Mouse (Mus musculus) embryonic facial prominence, embryonic 10.5 days (tissue): ENCODE results near the gene Armt1. TPM values are rescaled to one million over a fixed set of nuclear protein-coding genes. Genes with fewer than 3 reads are reported as not detected.

Experiments used
- DNase-seq: peaks from one replicate; pipeline ENCODE4 v3.0.0-alpha.2; 2017; ENCODE audit warnings: low spot score
- H3K27ac ChIP-seq: fragments of 300-500 bp; sonication (generic); replicated peaks from 2 replicates; pipeline ENCODE4 v1.5.1; 2016; ENCODE audit warnings: mild to moderate bottlenecking
- H3K27me3 ChIP-seq: fragments of 300-500 bp; sonication (generic); replicated peaks from 2 replicates; pipeline ENCODE4 v1.6.1; 2016; ENCODE audit warnings: low read depth, mild to moderate bottlenecking; ENCODE audit not compliant: poor library complexity, severe bottlenecking
- H3K36me3 ChIP-seq: fragments of 300-500 bp; sonication (generic); replicated peaks from 2 replicates; pipeline ENCODE4 v1.6.1; 2016; ENCODE audit warnings: mild to moderate bottlenecking, moderate library complexity
- H3K4me1 ChIP-seq: fragments of 300-500 bp; sonication (generic); 2 replicates; pipeline ENCODE4 v1.6.1; 2016
- H3K4me3 ChIP-seq: fragments of 300-500 bp; sonication (generic); 2 replicates; pipeline ENCODE4 v1.5.1; 2016; ENCODE audit warnings: mild to moderate bottlenecking, moderate library complexity
- H3K9me3 ChIP-seq: fragments of 300-500 bp; sonication (generic); 2 replicates; pipeline ENCODE4 v1.6.1; 2016; ENCODE audit warnings: mild to moderate bottlenecking
- WGBS: fragments of 180-500 bp; shearing (Covaris S2); methylation state at CpG from one replicate; pipeline ENCODE4 v1.1.7; 2016; 5-methylcytosine and 5-hydroxymethylcytosine counted together
- polyA plus RNA-seq: library from polyadenylated mRNA; unstranded; fragments of >200 nt; fragmentation: Nextera tagmentation; extraction: Ambion mirVana; gene quantifications from 2 replicates; pipeline ENCODE4 v1.2.1, GENCODE M21; 2016

Armt1 gene
- polyA plus RNA-seq, 1 experiment from 2014 or later: 27.4 TPM

DNA sequence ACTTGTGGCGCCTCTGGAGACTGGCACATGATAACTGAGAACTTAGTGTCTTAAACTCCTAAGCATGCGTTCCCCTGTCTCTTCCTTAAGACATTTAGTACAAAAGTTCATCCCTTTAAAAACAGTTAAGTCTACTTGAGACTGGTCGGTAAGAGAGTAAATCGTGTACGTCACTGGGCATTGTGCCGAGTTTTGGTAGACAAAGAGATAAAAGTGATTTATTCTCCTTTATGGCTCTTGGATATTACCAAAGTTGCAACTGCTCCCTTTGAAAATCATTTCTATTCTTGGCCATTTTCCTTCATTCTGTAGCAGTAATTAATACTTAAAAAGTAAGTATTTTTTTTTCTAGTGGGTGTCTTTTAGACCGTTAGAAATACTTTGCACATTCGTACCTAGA is 71.0 kb downstream of the Armt1 start:
- Histone ChIP-seq H3K4me3 (no peak overlapping the region), H3K9me3 (no peaks in the 10 kb centered on the region), H3K27ac (no peak overlapping the region), H3K36me3 (no peaks in the 10 kb centered on the region), H3K27me3 (no peaks in the 10 kb centered on the region), H3K4me1 (no peaks in the 10 kb centered on the region)
- no peak for DNase-seq
- 94% methylated on average over 8 of the region's 8 CpGs for WGBS

Other genes with a start within 250 kb of the Armt1 start
- 22.1 and 24.3 TPM in 2 replicates for gene Akap12, start 166.1 kb upstream of the Armt1 start, polyA plus RNA-seq
- gene Zbtb2, start 44.4 kb upstream of the Armt1 start, polyA plus RNA-seq: 18.8 and 22.7 TPM in 2 replicates
- gene Rmnd1, start 79 bp upstream of the Armt1 start, polyA plus RNA-seq: 46.5 and 52.5 TPM in 2 replicates
- 0.10 and 0.15 TPM in 2 replicates for gene Ccdc170, start 50.0 kb downstream of the Armt1 start, polyA plus RNA-seq
- 0.07 TPM in 1 of 2 replicates, not detected in the other for gene Esr1, start 179.1 kb downstream of the Armt1 start, polyA plus RNA-seq